Mouse (Mus musculus) cerebellum, adult 2 months (tissue): ENCODE data around the gene Cyb5r3.

Experiments
- CTCF ChIP-seq: fragments of 200-500 bp; IDR thresholded peaks from 2 replicates; pipeline ENCODE4 v1.5.1; 2011; ENCODE audit warnings: low read depth, mild to moderate bottlenecking, control low read depth, low read length, moderate library complexity, borderline replicate concordance; ENCODE audit not compliant: insufficient read depth
- POLR2A ChIP-seq: fragments of 200-500 bp; IDR thresholded peaks from 2 replicates; pipeline ENCODE4 v1.6.1; 2011; ENCODE audit warnings: low read length, control low read depth, borderline replicate concordance; ENCODE audit not compliant: insufficient read depth

GRCm38 (mm10) chr15:83161062-83161748, 11.2 kb downstream of the Cyb5r3 start:
- TF ChIP-seq CTCF: no peak
- no peak for TF ChIP-seq POLR2A
